Mouse (Mus musculus) kidney, embryonic 15.5 days (tissue): ENCODE measurements around the gene Trdmt1. TPM values are rescaled to one million over a fixed set of nuclear protein-coding genes. Genes with fewer than 3 reads are reported as not detected.

ENCODE experiments used
- ATAC-seq: fragments of 200-750 bp; cut with Nextera tagmentation; replicated peaks from 2 replicates; pipeline ENCODE4 v1.8.0; 2017; ENCODE audit warnings: moderate TSS enrichment; ENCODE audit not compliant: low FRiP score
- H3K27ac ChIP-seq: fragments of 300-500 bp; sonication (generic); 2 replicates; pipeline ENCODE4 v1.5.1; 2015; ENCODE audit warnings: mild to moderate bottlenecking, inconsistent platforms
- H3K27me3 ChIP-seq: fragments of 300-500 bp; sonication (generic); 2 replicates; pipeline ENCODE4 v1.6.1; 2015; ENCODE audit warnings: inconsistent platforms
- H3K36me3 ChIP-seq: fragments of 300-500 bp; sonication (generic); 2 replicates; pipeline ENCODE4 v1.6.1; 2015; ENCODE audit warnings: inconsistent platforms
- H3K4me1 ChIP-seq: fragments of 300-500 bp; sonication (generic); 2 replicates; pipeline ENCODE4 v1.6.1; 2015; ENCODE audit warnings: inconsistent platforms
- H3K4me2 ChIP-seq: fragments of 300-500 bp; sonication (generic); 2 replicates; pipeline ENCODE4 v1.6.1; 2015; ENCODE audit warnings: moderate library complexity, mild to moderate bottlenecking, inconsistent platforms
- H3K4me3 ChIP-seq: fragments of 300-500 bp; sonication (generic); replicated peaks from 2 replicates; pipeline ENCODE4 v1.5.1; 2015; ENCODE audit warnings: mild to moderate bottlenecking, inconsistent platforms
- H3K9ac ChIP-seq: fragments of 300-500 bp; sonication (generic); 2 replicates; pipeline ENCODE4 v1.6.1; 2015; ENCODE audit warnings: mild to moderate bottlenecking, inconsistent platforms
- H3K9me3 ChIP-seq: fragments of 300-500 bp; sonication (generic); replicated peaks from 2 replicates; pipeline ENCODE4 v1.6.1; 2016; ENCODE audit warnings: inconsistent platforms
- WGBS: fragments of 180-500 bp; shearing (Covaris S2); methylation state at CpG from one replicate; pipeline ENCODE4 v1.1.7; 2015; ENCODE audit warnings: mixed read lengths; 5-methylcytosine and 5-hydroxymethylcytosine counted together
- polyA plus RNA-seq: library from polyadenylated mRNA; unstranded; fragments of >200 nt; fragmentation: Nextera tagmentation; extraction: Ambion mirVana; gene quantifications from 2 replicates; pipeline ENCODE4 v1.2.1, GENCODE M21; 2015

Trdmt1 gene
- polyA plus RNA-seq, 1 experiment from 2014 or later, result 13.4 TPM

- Histone ChIP-seq H3K36me3 (no peaks in the 10 kb centered on the region), H3K4me2 (no peak overlapping the region), H3K27ac (no peak overlapping the region), H3K9ac (no peak overlapping the region), H3K27me3 (no peaks in the 10 kb centered on the region), H3K4me1 (0 out of 2 replicates have a peak, but pooled peaks cover 2% of the 10 kb centered on the region), H3K9me3 (no peaks in the 10 kb centered on the region), H3K4me3 (no peak overlapping the region)
- ATAC-seq, result no peak
Measured at GRCm38 (mm10) chr2:13556239-13556638, 11.8 kb upstream of the Trdmt1 start.

- 73% methylated on average over 2 of the region's 2 CpGs for WGBS
- 0 out of 2 replicates have a peak, but pooled peaks cover 2% of the 10 kb centered on the region for H3K4me1 ChIP-seq
- no peak for ATAC-seq
- H3K27ac ChIP-seq, result no peak overlapping the region
- H3K36me3 ChIP-seq, result no peaks in the 10 kb centered on the region
- H3K4me2 ChIP-seq, result no peak overlapping the region
- no peak overlapping the region for H3K9ac ChIP-seq
- H3K27me3 ChIP-seq, result no peaks in the 10 kb centered on the region
- no peak overlapping the region for H3K4me3 ChIP-seq
- H3K9me3 ChIP-seq, result no peaks in the 10 kb centered on the region
Measured at GRCm38 (mm10) chr2:13553966-13554365, 9.5 kb upstream of the Trdmt1 start.

- no peaks in the 10 kb centered on the region for H3K9me3 ChIP-seq
- ATAC-seq, result no peak
- no peak overlapping the region for H3K9ac ChIP-seq
- no peak overlapping the region for H3K27ac ChIP-seq
- no peaks in the 10 kb centered on the region for H3K27me3 ChIP-seq
- no peak overlapping the region for H3K4me2 ChIP-seq
- H3K4me3 ChIP-seq, result no peak overlapping the region
- no peaks in the 10 kb centered on the region for H3K36me3 ChIP-seq
- H3K4me1 ChIP-seq, result 0 out of 2 replicates have a peak, but pooled peaks cover 8% of the 10 kb centered on the region
- WGBS, result 77% methylated on average over 3 of the region's 3 CpGs
Measured at GRCm38 (mm10) chr2:13548749-13549148, 4.3 kb upstream of the Trdmt1 start.

- Histone ChIP-seq H3K27ac (peak overlapping the region; percentile 97), H3K9ac (peak overlapping the region; percentile 70)
- peak; percentile 40 for ATAC-seq
Measured at GRCm38 (mm10) chr2:13543519-13544124, 846 bp downstream of the Trdmt1 start.

GRCm38 (mm10) chr2:13539860-13540259 lies 4.6 kb downstream of the Trdmt1 start:
- Histone ChIP-seq H3K27me3 (no peaks in the 10 kb centered on the region), H3K27ac (no peak overlapping the region), H3K36me3 (no peaks in the 10 kb centered on the region), H3K4me1 (peaks cover 9% of the 10 kb centered on the region; the same call in 1 of the 2 replicates), H3K9ac (no peak overlapping the region), H3K4me3 (no peak overlapping the region), H3K9me3 (no peaks in the 10 kb centered on the region), H3K4me2 (no peak overlapping the region)
- WGBS, result 90% methylated on average over 1 of the region's 1 CpGs
- no peak for ATAC-seq

More at GRCm38 (mm10) chr2:13543519-13544124, 846 bp downstream of the Trdmt1 start:
- Histone ChIP-seq H3K27me3 (no peaks in the 10 kb centered on the region), H3K4me2 (peak overlapping the region; percentile 64), H3K4me3 (peak overlapping the region; percentile 76), H3K9me3 (no peaks in the 10 kb centered on the region), H3K36me3 (no peaks in the 10 kb centered on the region), H3K4me1 (0 out of 2 replicates have a peak, but pooled peaks cover 10% of the 10 kb centered on the region)
- WGBS, result 42% methylated on average over 8 of the region's 8 CpGs

DNA sequence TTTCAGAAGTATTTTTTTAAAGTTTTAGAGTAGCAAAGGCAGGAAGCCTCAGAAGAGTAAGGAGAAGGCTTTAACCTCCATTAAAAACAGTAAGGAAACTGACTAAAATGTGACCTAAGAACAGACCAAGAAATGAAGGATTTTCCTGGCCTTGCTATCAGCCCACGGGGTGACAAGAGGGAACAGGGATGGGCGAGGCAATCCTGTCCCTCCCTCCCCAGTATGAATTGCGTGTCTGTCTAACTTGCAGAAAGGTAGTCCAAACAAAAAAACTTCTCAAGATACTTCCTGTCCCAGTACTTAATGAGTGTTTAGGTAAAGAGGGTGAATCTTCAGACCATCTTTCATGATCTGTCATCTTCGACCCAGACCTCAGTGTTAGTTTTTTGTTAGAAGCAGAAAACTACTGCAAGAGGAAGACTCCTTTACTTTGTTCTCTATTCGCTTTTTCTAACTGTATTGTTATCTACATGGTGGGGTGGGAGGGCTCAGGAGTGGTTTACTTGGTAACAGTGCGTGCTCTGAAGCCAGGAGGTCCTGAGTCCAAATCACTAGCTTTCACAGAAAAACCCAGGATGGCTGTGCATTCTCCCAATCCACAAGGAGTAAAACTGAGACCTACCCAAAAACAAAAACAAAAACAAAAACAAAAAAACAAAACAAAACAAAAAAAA lies 5.6 kb downstream of the Trdmt1 start:
- H3K27ac ChIP-seq, result no peak overlapping the region
- peaks cover 5% of the 10 kb centered on the region; the same call in 1 of the 2 replicates for H3K4me1 ChIP-seq
- ATAC-seq, result no peak
- WGBS, result 69% methylated on average over 6 of the region's 6 CpGs
- no peak overlapping the region for H3K4me2 ChIP-seq
- no peak overlapping the region for H3K4me3 ChIP-seq
- no peak overlapping the region for H3K9ac ChIP-seq
- no peaks in the 10 kb centered on the region for H3K27me3 ChIP-seq
- H3K36me3 ChIP-seq, result no peaks in the 10 kb centered on the region
- no peaks in the 10 kb centered on the region for H3K9me3 ChIP-seq

GRCm38 (mm10) chr2:13538258-13538657 lies 6.2 kb downstream of the Trdmt1 start:
- no peak for ATAC-seq
- no peaks in the 10 kb centered on the region for H3K9me3 ChIP-seq

GRCm38 (mm10) chr2:13537733-13538132 lies 6.7 kb downstream of the Trdmt1 start:
- Histone ChIP-seq H3K4me3 (no peak overlapping the region), H3K9ac (no peak overlapping the region), H3K9me3 (no peaks in the 10 kb centered on the region), H3K36me3 (no peaks in the 10 kb centered on the region), H3K4me2 (no peak overlapping the region), H3K27me3 (no peaks in the 10 kb centered on the region), H3K4me1 (peaks cover 3% of the 10 kb centered on the region; the same call in 1 of the 2 replicates), H3K27ac (no peak overlapping the region)
- no peak for ATAC-seq
- 15% methylated on average over 2 of the region's 2 CpGs for WGBS

More at GRCm38 (mm10) chr2:13538258-13538657, 6.2 kb downstream of the Trdmt1 start:
- Histone ChIP-seq H3K4me1 (peaks cover 3% of the 10 kb centered on the region; the same call in 1 of the 2 replicates), H3K4me2 (no peak overlapping the region), H3K4me3 (no peak overlapping the region), H3K9ac (no peak overlapping the region), H3K27me3 (no peaks in the 10 kb centered on the region), H3K36me3 (no peaks in the 10 kb centered on the region), H3K27ac (no peak overlapping the region)
- WGBS, result 85% methylated on average over 2 of the region's 2 CpGs

DNA sequence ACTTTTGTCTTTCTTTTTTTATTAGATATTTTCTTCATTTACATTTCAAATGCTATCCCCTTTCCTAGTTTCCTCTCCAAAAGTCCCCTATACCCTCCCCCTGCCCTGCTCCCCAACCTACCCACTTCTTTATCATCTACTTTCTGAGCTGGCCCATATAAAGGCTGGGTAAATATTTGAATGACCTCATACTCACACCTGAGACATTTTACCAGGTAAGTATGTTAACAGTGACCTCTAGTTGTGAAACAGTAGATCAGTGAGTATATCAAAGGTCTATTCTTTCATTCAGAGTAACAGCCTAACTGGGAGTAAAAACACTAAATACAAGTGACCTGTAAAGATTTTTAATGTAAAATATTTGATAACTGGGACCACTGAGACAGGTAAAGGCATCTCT lies 7.7 kb downstream of the Trdmt1 start:
- Histone ChIP-seq H3K9ac (no peak overlapping the region), H3K27me3 (no peaks in the 10 kb centered on the region), H3K36me3 (no peaks in the 10 kb centered on the region), H3K27ac (no peak overlapping the region), H3K4me3 (no peak overlapping the region), H3K4me2 (no peak overlapping the region), H3K4me1 (peaks cover 3% of the 10 kb centered on the region; the same call in 1 of the 2 replicates), H3K9me3 (no peaks in the 10 kb centered on the region)
- ATAC-seq, result no peak

GRCm38 (mm10) chr2:13530639-13531038 lies 13.8 kb downstream of the Trdmt1 start:
- H3K4me3 ChIP-seq, result no peak overlapping the region
- H3K9me3 ChIP-seq, result no peaks in the 10 kb centered on the region
- no peak for ATAC-seq
- H3K27ac ChIP-seq, result no peak overlapping the region
- H3K4me1 ChIP-seq, result peaks cover 3% of the 10 kb centered on the region; the same call in 1 of the 2 replicates
- no peaks in the 10 kb centered on the region for H3K36me3 ChIP-seq
- no peak overlapping the region for H3K4me2 ChIP-seq
- no peaks in the 10 kb centered on the region for H3K27me3 ChIP-seq
- 82% methylated on average over 6 of the region's 6 CpGs for WGBS
- H3K9ac ChIP-seq, result no peak overlapping the region

DNA sequence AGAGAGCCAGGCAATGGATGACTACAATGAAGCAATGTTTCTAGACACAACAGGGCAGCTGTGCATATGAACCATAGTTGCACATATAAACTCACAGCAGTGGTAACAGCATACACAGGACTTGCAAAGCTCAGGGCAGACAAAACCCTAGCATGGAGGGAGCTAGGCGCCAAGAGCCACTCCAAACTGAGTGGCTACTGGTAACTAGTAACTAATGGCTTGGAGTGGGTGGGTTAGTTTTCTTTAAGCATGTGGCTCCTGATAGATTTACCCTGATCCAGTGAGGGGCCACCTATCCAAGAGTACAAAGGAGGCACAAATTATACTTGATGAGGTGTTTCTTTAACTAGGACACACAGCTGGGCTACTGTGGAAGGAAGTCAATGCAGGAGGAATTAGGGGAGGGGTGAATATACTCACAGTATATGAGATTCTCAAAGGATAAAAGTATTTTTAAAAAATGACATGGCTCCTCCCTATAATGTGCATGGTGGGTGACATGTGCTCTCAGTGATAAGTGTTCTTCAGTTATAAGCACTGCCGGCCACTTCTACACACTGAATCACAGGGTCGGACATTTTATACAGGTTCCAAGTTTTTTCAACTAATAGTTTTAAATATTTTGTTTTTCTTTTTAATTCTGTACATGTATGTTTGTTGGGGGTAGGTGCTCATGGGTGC lies 15.1 kb downstream of the Trdmt1 start:
- Histone ChIP-seq H3K27me3 (no peaks in the 10 kb centered on the region), H3K9me3 (no peaks in the 10 kb centered on the region), H3K36me3 (no peaks in the 10 kb centered on the region), H3K9ac (no peak overlapping the region), H3K4me1 (no peaks in the 10 kb centered on the region), H3K4me2 (no peak overlapping the region), H3K4me3 (no peak overlapping the region), H3K27ac (no peak overlapping the region)
- 93% methylated on average over 3 of the region's 3 CpGs for WGBS
- no peak for ATAC-seq

DNA sequence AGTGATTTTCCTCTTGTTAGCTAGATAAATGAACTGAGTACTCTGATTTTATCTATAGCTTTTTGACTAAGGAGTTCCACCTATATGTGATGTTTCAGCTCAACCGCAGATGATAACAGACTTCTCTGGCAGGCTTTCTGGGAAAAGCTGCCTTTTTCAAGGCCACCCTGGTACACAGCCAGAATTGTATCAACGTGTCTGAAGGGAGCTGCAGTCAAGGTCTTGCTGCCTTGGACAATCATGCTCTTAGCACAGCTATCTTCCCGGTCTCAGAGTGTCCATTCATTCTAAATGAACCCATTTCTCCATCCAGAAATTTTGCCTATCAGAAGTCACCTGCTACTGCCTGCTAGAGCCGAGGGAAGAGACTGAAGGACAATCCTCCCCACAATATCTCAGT lies 16.9 kb downstream of the Trdmt1 start:
- Histone ChIP-seq H3K4me2 (no peak overlapping the region), H3K4me3 (no peak overlapping the region), H3K9ac (no peak overlapping the region), H3K27me3 (no peaks in the 10 kb centered on the region), H3K36me3 (no peaks in the 10 kb centered on the region), H3K9me3 (no peaks in the 10 kb centered on the region), H3K4me1 (no peaks in the 10 kb centered on the region), H3K27ac (no peak overlapping the region)
- ATAC-seq, result no peak
- 74% methylated on average over 4 of the region's 4 CpGs for WGBS
